Mouse (Mus musculus) kidney, adult 18-20 months (tissue): ENCODE measurements at regions not wholly inside any gene's neighbourhood (a gene's known extent, or its start where the extent isn't known, plus 50 kb on each side); places are given as distances from the start of the nearest gene placed in this dataset.

Experiments
- DNase-seq: peaks from one replicate; pipeline ENCODE4 v3.0.0; 2021

GRCm38 (mm10) chr1:76130353-76130752 is 584.3 kb downstream of the Slc4a3 start:
- DNase-seq: no peak

- DNase-seq: no peak
Measured at GRCm38 (mm10) chr1:76136810-76137209, 590.7 kb downstream of the Slc4a3 start.

- no peak for DNase-seq
Measured at GRCm38 (mm10) chr1:76137701-76138100, 591.6 kb downstream of the Slc4a3 start.

- DNase-seq: no peak
Measured at GRCm38 (mm10) chr1:76143516-76143915, 597.5 kb downstream of the Slc4a3 start.

GRCm38 (mm10) chr1:76148963-76149362 is 602.9 kb downstream of the Slc4a3 start:
- DNase-seq: no peak

GRCm38 (mm10) chr1:76156291-76156690 is 610.2 kb downstream of the Slc4a3 start:
- no peak for DNase-seq

GRCm38 (mm10) chr1:76167486-76167885 is 621.4 kb downstream of the Slc4a3 start:
- peak; percentile 4 for DNase-seq

GRCm38 (mm10) chr1:76181181-76181580 is 635.1 kb downstream of the Slc4a3 start:
- no peak for DNase-seq

GRCm38 (mm10) chr1:76194844-76195243 is 648.8 kb downstream of the Slc4a3 start:
- peak; percentile 8 for DNase-seq

GRCm38 (mm10) chr1:76197651-76198050 is 651.6 kb downstream of the Slc4a3 start:
- DNase-seq: no peak

- DNase-seq: no peak
Measured at GRCm38 (mm10) chr1:76200906-76201305, 654.8 kb downstream of the Slc4a3 start.

GRCm38 (mm10) chr1:76212486-76212885 is 666.4 kb downstream of the Slc4a3 start:
- DNase-seq: no peak

- no peak for DNase-seq
Measured at GRCm38 (mm10) chr1:76244721-76245120, 698.7 kb downstream of the Slc4a3 start.

GRCm38 (mm10) chr1:76246181-76246796 is 700.2 kb downstream of the Slc4a3 start:
- no peak for DNase-seq

- DNase-seq: no peak
Measured at GRCm38 (mm10) chr1:76247126-76247525, 701.1 kb downstream of the Slc4a3 start.

- no peak for DNase-seq
Measured at GRCm38 (mm10) chr1:76258217-76258616, 712.2 kb downstream of the Slc4a3 start.

GRCm38 (mm10) chr1:76276148-76276547 is 730.1 kb downstream of the Slc4a3 start:
- DNase-seq: no peak

- DNase-seq: no peak
Measured at GRCm38 (mm10) chr1:76276624-76277023, 730.6 kb downstream of the Slc4a3 start.

GRCm38 (mm10) chr1:76283322-76283721 is 737.3 kb downstream of the Slc4a3 start:
- DNase-seq: no peak

GRCm38 (mm10) chr1:76322943-76323559 is 777.0 kb downstream of the Slc4a3 start:
- no peak for DNase-seq

GRCm38 (mm10) chr1:76323592-76323991 is 777.5 kb downstream of the Slc4a3 start:
- no peak for DNase-seq

GRCm38 (mm10) chr1:76336011-76336410 is 789.9 kb downstream of the Slc4a3 start:
- no peak for DNase-seq

- no peak for DNase-seq
Measured at GRCm38 (mm10) chr1:76362106-76362505, 816.0 kb downstream of the Slc4a3 start.

GRCm38 (mm10) chr1:76373931-76374330 is 827.9 kb downstream of the Slc4a3 start:
- peak; percentile 52 for DNase-seq

- no peak for DNase-seq
Measured at GRCm38 (mm10) chr1:76378154-76378553, 832.1 kb downstream of the Slc4a3 start.
